Mouse (Mus musculus) testis, postnatal 10 days (tissue): ENCODE measurements at regions not wholly inside any gene's neighbourhood (a gene's known extent, or its start where the extent isn't known, plus 50 kb on each side); places are given as distances from the start of the nearest gene placed in this dataset.

Experiments
- DNase-seq: peaks from one replicate; pipeline ENCODE4 v3.0.0; 2021; ENCODE audit warnings: low spot score

DNA sequence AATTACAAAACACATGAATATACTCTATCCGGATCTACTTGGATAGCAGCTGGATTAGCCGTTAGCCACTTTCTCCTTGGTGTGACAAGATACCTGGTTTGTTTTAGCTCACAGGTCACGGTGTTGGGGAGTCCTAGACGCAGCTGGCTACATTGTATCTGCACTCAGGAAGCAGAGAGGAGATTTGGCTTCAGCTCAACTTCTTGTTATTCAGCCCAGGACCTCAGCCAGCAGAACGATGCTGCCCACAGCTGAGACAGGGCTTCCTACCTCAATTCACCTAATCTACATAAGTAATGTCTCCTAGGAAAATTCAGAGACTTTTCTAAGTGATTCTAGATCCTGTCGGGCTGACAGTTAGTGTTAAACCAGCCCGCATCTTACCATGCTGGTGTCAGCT lies 289.4 kb downstream of the 3100002H09Rik start:
- no peak for DNase-seq

DNA sequence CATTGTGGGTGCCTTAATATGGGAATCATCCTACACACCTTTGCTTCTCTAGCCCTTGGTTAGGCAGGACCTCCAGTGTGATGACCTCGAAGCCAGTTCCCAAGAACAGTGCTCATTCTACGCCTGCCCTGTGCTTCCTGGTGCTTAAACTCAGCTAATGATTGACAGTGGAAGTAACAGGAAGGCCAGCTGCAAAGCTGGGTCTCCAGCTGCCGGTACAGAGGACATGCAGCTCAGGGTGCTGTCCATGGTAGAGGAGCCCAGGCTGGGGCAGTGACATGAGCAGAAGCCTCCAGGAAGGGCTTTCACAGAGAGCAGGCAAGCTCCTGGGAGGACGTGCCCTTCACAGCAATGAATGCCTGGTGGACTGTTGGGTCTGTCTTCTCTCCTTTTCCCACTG lies 293.6 kb downstream of the 3100002H09Rik start:
- peak; percentile 52 for DNase-seq

DNA sequence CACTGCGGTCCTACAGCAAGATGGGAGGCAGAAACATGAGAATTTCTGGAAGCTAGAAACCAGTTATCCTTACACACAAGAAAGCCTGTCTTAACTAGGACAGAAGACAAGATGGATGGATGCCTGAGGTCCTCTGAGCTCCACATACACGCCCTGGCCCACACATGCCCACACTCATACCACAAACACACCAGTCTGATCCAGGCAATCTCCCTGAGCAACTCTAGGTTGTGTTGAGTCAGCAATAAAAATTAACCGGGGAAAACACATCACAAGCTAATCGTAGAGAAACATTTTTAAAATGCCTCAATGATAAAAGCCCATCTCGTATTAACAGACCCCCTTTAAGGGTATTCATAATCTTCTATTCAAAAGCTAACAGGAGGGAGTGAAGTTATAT lies 298.9 kb downstream of the 3100002H09Rik start:
- no peak for DNase-seq

DNA sequence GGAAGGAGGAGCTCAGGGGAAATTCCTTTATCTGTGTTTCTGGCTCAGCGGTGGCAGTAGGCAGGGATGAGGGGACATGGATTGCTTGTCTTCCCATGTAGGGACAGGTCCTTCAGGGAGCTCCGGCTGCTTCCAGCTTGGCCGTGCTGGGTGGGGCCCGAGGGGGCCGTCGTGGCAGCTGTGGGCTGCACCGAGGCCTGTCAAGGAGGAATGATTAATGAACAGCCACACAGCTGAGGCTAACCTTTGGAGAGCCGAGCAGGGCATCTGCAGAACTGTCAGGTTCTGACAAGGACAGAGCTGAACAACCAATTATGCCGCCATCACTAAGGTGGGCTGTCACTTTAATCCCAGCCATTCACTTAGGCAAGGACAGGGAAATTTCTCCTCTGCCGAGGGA lies 300.0 kb downstream of the 3100002H09Rik start:
- no peak for DNase-seq

DNA sequence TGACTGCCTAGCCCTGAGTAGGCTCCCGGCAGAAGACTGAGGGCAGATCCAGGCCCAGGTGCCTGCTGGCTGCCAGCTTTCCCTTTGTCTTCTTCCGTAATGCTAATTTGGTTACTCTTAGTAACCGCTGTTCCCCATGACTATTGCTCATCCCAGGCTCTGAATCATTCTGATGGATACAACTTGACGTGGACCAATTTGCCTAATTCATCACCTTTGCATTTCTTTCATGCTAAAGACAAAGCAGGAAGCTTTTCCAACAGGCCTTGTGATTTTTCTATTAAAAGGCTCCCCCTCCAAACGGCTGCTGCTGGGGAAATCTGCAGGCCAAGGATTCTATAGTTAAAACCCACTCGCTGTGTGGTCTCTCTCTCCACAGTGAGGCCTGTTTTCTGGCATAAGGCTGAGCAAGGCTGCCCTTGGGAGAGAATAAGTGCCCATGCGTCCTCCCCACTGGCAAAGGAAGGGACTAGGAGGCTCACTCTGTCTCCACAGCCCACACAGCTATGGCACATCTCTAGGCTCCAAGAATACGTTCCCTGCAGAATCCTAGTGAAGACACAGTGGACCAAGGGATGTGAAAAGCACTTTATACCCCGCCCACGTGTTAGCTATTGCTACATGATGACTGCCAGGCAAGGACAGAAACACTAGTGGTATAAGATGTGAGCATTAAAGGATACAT lies 304.6 kb downstream of the 3100002H09Rik start:
- DNase-seq = no peak

DNA sequence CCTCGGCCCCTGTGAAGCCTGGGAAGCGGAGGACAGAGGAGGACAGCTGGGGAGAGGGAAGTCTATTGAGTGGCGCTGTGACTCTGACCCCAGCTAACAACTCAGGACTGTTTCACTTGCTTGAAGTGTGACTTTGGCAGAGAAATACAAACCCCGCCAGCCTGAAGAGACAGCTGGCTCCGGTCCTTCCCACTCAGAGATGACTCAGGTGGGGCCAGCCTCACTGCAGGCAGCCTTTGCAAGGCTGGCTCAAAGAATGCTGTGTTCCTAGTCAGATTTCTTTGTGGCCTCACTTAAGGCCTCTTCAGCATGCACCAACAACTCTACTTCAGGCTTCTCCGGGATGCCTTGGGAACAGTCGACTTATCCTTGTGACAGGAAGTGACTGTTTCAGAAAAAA lies 307.7 kb downstream of the 3100002H09Rik start:
- DNase-seq = no peak

DNA sequence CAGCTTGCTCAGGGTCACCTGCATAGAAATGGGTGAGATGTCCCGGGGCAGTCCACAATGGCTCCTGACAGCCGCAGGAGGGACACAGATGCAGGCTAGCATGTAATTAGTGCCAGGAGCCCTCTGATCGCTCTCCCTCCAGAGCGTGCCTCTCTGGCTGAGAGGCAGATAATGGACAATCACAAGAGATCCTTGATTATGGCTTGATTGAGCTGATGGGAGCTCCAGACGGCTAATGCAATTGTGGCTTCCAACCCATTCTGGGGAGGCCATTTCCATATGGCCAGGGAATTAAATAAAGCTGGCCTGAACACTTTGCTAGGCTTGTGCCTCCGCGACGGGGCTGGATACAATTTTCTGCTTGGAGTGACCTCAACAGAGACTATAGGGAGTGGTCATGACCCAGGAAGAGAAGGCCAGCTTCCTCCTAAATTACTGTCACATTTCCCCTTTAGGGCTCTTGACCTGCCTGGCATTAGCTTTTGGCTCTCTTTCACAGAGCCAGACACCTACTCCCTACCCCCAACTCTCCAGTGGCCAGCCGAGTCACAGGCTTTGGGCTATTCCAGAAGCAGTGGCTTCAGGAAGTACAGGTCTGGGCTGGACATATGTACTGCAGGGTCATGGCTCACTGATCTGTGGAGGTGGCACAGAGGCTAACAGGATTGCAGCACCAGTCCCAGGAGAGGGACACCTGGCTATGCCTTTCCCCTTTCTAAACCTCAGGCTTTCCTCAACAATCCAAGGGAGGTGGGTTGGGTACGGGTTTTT lies 311.8 kb downstream of the 3100002H09Rik start:
- no peak for DNase-seq

DNA sequence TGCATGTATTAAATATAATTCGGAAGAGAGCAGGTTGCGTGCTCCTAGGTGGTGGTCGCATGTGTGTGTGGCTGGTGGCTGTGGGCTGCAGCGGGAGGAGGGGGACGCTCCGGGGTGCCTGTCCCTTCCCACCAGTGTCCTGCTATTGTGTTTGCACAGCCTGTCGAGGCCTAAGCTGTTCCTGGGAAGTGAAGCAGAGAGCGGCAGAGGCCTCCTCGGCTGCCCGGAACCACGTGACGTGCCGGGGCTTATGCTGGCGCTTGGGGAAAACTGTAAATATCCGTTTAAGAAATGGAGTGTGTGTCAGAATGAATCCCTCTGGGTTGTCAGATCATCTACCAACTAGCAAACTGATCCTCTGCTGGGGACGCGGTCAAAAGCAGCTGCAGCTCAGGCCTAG lies 318.3 kb downstream of the 3100002H09Rik start:
- no peak for DNase-seq

DNA sequence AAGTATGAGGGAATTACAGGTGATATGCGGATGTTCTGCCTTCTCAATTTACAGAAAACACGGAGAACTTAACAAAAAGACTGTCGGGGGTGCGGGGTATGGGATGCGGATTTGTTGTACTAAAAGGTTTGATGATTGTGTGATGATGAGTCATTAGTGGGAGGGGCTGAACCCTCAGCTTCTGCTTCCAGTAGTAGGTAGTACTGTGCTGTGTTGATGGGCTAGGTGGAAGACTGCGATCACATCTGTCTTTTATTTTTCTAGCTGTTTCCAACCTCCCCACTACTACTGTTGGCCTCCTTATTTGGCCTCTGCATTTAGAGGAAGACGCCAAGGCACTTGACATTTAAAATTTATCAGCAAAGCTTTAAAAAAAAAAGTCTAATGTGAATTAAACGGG lies 318.8 kb downstream of the 3100002H09Rik start:
- no peak for DNase-seq

DNA sequence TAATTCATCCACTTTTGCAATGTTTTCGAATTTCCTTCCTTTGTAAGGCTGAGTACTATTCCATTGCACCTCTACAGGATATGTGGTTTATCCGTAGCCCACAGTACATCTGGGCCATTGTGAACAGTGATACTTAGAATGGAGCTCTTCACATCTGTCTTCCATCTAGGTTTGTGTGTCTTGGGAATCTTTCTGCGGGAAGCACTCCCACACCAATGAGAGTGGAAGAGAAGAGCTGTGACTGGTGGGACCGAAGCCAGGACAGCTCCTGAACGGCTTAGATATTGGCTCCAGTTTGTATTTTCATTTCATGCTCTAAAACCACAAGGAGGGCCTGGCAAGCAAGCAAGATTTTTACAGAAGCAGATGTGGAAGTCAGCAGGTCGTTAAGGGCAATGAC lies 323.1 kb downstream of the 3100002H09Rik start:
- no peak for DNase-seq

DNA sequence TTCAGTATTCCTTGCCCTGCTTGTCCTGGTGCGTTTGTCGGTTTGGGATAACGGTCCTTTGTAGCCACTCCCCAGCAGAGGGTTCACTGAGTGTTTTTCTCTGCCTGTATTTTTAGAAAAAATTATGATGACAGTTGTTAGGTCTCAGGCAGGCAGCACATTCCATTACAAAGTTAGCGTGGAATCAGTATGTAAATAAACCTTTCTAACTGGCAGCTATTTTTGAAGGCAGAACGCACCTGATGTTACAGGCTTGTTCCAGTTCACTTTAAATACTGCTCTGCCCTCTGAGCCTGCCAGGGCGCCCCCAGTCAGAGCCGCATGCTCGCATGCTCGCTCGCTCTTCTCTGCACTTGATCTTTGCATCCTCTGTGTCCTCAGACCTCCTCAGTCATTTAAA lies 331.9 kb downstream of the 3100002H09Rik start:
- no peak for DNase-seq

DNA sequence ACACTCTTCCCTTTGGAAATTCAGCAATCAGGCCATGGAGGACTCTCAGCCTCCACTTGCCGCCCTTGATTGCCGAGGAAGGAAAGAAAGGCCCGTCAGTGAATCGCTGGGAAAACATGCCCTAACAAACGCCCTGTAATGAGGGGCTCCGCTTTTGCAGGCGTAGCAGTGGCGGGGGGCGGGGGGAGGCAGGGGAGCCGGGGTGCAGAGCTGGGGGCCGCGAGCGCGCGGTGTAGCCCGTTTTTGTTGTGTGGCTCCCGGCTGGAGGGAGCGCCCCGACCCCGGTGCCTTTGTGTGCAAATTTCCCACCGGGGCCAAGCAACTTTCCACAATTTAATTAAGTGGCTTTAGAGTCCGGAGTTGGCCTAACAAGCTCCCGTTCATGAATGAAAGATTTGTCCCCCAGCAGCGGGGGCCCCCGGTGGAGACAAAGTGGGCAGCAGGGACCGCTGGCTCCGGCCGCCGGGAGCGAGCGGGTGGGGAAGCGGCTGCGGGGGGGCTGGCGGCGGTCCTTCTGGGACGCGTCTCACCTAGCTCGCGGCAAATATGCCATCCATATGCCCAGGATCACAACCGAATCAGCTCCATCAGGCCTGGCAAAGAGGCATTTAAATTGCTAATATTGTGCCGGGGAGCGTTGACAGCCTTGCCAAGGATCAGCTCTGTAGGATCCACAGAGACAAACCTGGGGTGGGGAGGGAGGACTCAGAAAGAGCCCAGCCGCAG lies 333.0 kb downstream of the 3100002H09Rik start:
- DNase-seq = no peak

DNA sequence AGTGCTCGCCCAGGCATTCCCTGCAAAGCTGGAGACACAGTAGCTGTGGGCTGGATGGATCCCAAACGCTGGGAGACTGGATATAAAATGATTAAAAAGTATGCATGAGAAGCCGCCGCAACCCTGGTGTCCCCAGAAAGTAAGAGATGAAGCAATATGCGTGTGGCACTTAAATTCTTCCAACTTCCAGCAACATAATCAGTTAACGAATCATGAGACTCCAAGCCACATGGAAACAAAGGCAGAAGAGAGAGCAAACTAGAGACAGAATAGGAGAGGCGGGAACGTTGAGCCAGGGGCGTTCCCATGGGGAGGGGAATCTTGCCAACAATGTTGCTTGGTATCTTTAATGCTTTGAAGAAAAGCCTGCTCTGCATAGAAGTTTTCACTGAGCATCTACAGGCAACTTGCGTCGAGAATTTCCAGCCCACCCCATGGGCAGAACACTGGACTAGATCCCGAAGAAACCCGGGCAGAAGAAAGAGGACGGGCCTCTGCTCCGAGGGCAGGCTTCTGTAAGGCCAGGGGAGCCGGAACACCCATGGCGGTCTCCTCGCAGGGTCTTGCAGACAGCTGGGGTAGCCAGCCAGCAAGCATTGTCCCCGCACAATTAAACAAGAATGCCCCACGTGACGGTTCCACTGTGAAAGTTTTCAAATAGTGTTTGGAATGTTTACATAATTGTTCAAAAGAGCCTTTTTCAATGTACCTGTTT lies 333.7 kb downstream of the 3100002H09Rik start:
- DNase-seq = no peak

DNA sequence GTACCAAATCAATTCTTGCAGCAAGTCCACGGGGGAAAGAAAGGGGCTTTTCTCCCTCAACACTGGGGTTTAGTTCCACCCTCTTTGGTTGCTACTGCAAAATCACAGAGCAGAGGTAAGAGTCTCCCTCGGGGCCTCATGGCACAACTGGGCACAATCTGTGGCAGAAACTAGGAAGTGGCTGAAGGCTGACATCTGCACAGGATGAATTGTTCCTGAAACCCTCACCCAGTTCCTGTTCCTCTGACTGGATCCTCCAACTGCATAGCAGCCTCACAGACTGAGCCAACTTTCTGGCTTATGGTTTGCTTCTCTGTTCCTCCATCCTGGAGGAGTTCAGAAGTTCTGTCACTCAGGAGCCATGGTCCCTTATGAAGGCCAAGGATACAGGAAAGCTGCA lies 338.6 kb downstream of the 3100002H09Rik start:
- DNase-seq = no peak

DNA sequence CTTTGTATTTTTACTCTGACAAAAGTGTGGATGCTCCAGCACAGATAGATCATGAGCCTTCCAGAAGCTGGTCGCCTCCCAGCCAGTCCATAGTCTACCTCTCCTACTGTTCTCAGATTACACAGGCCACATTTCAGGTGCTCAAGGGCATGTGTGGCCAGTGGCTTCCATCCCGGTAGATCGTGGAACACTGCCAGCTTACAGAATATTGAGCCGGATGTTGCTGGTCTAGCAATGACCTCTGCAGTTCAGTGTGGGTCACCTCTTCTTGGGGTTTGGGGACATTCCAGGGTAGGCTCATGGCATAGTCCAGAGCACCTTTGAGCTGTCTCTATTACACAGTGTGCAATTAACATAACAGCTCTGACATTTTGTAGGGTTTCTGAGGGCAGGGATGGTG lies 342.2 kb downstream of the 3100002H09Rik start:
- no peak for DNase-seq

DNA sequence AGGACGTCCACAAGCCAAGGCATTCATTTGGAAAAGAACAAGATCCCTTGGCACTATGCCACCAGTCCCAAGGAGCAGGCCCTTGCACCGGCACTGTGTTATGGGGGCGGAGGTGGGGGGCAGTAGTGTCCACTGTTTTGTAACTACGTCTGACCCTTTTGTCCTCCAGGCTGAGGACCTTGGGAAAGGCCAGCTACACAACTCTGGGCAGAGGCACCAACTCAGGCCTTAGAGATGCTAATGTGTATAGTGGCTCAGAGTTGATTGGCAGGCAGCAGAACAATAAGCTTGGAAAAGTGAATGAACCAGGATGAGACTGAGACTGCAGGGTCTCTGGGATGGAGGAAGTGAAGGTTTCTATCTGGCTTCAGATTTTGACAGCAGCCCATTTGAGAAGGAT lies 344.0 kb downstream of the 3100002H09Rik start:
- no peak for DNase-seq

DNA sequence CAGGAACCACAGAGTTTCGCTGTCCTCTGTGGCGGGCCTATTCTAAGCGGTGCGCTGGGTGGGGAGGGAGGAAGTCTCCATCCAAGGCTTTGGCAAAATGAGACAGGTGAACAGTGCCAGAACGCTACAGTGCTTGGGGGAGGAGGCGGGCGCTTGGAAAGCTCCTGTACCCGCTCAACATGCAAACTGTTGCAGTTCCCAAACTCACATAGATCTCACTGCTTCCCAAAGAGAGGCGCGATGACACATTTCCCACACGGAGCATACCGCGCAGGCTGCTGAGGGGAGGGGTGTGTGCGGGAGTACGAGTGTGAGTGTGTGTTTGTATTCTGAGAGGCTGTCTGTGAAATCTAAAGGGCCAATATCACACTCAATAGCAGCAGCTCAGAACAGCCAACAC lies 345.1 kb downstream of the 3100002H09Rik start:
- DNase-seq = no peak

DNA sequence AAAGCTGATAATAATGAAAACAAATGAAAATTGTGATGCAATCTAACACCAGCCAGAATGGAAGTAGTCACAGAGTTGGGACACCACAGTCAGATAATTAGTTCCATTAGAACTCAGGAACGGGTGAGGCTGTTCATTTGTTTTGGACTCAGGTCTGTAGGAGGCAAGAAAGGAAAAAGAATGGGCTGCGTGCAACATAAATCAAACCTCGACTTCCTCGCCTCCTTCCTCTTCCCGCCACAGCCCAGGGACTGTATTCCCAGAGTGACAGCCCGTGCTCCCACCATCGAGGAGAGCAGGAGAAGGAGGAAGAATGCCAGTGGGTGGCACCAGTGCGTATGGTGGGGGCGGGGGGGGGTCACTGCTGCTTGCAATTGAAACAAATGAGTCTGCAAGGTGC lies 339.2 kb upstream of the 4930535I16Rik start:
- no peak for DNase-seq

DNA sequence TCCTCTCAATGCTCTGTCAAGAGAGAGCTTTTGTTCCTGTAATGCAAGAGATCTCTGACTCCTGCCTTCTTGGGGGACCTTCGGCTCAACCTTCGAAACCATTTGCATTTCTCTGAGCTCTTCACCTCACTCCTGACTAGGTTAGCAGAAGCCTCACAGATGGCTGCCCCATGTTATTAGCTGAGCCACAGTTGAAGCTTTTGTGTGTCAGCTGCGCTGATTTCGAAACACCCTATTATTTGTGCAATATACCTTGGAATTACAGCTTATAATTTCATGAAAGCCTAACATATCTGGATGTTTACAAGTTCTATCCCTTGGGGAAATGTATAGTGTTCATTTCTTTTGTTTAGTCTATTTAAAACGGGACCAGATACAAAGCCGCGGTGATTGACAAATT lies 338.7 kb upstream of the 4930535I16Rik start:
- no peak for DNase-seq

DNA sequence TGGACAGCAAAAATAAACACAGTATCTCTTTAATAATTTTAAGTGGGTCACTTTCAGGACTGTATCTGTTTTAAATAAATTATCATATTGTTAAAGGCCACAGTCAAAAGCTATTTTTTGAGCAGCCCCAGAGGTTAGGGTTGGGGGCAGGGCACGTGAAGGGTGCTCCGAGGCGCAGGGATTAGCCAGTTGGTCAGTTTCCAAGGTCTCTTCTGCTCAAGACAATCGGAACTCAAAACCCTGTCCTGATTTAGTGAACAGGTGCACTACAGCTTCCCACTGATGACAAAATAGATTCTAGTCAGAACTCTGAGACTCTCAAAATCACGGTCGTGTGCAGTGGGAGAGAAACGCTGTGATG lies 337.3 kb upstream of the 4930535I16Rik start:
- no peak for DNase-seq

DNA sequence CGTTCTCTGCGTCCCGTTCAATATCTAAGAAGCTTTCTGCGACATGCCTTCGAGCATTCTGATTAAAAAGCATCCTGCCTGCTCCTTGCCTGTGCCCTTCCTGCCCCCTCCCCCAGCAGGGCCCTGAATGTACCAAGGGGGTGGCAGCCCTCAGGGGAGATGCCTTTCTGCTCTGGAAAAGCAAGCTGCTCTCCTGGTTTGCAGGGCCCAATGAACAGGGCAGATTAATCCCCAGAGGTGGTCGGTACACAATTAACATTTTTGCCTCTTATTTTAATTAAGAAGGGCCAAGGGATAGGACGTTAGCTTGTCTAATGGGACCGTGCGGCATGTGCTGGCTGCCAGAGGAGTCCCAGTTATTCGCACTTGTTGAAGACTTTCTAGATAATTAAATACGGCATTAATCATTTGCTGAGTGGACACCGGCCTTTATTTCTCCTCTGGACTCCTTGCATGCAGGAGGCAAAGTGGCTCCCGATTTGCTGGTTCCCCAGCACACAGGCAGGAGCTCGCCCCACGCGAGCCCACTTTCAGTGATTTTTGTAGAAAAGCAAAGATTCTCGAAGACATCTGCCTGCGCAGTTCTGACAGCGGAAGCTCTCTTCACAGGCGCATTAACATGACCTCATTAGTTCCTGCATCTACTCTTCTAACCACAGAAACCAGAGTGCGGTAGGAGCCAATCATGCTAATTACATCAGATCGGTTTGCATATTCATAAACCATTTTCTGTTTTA lies 336.8 kb upstream of the 4930535I16Rik start:
- DNase-seq = no peak

DNA sequence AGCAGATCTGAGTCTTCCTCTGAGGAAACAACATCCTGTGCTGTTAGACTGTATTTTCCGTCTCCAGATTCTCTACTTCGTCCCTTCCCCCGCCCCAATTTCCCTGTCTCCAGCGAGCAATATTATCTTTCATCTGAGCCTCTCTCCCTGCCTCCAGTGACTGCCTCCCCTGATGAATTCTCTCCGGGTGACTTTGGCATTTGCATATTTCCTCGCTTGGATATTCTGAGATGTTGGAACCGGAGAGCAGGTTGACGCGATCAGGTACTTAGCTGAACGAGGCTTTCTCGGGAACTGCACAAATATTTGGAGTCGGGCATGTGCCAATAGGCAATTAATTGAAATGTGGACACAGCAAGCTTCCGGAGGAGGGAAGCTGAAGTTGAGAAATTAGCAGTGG lies 323.8 kb upstream of the 4930535I16Rik start:
- no peak for DNase-seq
